Mouse (Mus musculus) layer of hippocampus, postnatal 36 days (tissue): ENCODE measurements at regions not wholly inside any gene's neighbourhood (a gene's known extent, or its start where the extent isn't known, plus 50 kb on each side); places are given as distances from the start of the nearest gene placed in this dataset.

ENCODE experiments used
- DNase-seq, 2 experiments: peaks; one replicate each; pipeline ENCODE4 v3.0.0; 2022

GRCm38 (mm10) chr14:92316773-92317172 lies 1573.7 kb downstream of the Pcdh9 start:
- peak in 1 of 2 experiments; percentile 3 for DNase-seq

GRCm38 (mm10) chr14:92303940-92304339 lies 1586.5 kb downstream of the Pcdh9 start:
- DNase-seq = no peak

- no peak for DNase-seq
These were observed 1619.3 kb downstream of the Pcdh9 start for GRCm38 (mm10) chr14:92271200-92271599.

GRCm38 (mm10) chr14:92222746-92223145 lies 1667.7 kb downstream of the Pcdh9 start:
- DNase-seq = no peak
